Mouse (Mus musculus): ENCODE data around the gene Arpp19. TPM values are rescaled to one million over a fixed set of nuclear protein-coding genes. Genes with fewer than 3 reads are reported as not detected.

Gene Arpp19
- polyA plus RNA-seq, 1 experiment, result not detected

DNA sequence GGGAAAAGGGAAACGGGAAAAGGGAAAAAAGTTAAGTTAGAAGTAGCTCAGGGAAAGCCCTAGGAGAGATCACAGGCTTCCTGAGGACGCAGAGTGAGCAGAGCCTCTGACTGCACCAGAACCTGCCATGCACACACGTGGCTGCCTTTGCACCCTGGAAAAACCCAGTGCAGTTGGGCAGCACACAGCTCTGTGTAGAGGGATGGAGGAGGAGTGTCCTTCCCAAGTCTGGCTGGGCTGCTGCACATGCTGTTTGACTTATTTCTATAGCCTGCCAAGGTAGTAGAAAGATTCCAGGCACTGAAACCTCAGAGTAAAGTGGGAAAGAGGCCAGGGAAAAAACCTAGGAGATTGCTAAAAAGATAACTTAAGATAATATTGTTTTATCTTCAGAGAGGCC is 35.2 kb upstream of the Arpp19 start:
- WGBS, result 47% methylated on average over 3 of the region's 3 CpGs
- Histone ChIP-seq H3K4me1 (ENCODE audit: control insufficient read depth, insufficient read depth, low read length) (peaks cover 16% of the 10 kb centered on the region), H3K4me3 (ENCODE audit: insufficient read depth, low read depth, low read length) (no peak overlapping the region), H3K27ac (ENCODE audit: insufficient read depth, low read depth, low read length) (no peak overlapping the region)
- TF ChIP-seq CTCF (IDR thresholded peaks at IDR 0.05; ENCODE audit: insufficient read depth, low read depth, low read length) (no peak), POLR2A (IDR thresholded peaks at IDR 0.05; ENCODE audit: insufficient read depth, low read depth, low read length) (no peak)

DNA sequence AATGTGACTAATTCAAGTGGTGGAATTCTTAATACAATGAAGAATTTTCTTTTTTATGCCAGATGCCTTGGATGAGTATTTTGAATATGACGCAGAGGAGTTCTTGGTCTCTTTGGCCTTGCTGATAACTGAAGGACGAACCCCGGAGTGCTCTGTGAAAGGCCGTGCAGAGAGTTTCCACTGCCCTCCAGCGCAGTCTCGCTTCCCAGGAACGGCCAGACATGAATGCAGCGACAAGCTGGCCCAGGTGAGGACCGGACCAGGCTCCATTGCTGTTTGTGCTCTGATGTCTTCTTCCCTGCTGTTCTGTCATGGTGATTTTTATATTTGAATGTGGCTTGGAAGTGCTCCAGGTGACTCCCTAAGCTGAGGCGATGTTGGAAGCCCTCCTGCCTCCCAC is 33.2 kb upstream of the Arpp19 start:
- Histone ChIP-seq H3K4me3 (ENCODE audit: insufficient read depth, low read depth, low read length) (no peak overlapping the region), H3K4me1 (ENCODE audit: control insufficient read depth, insufficient read depth, low read length) (peaks cover 16% of the 10 kb centered on the region), H3K27ac (ENCODE audit: insufficient read depth, low read depth, low read length) (no peak overlapping the region)
- TF ChIP-seq CTCF (IDR thresholded peaks at IDR 0.05; ENCODE audit: insufficient read depth, low read depth, low read length) (no peak), POLR2A (IDR thresholded peaks at IDR 0.05; ENCODE audit: insufficient read depth, low read depth, low read length) (no peak)
- 84% methylated on average over 10 of the region's 10 CpGs for WGBS

DNA sequence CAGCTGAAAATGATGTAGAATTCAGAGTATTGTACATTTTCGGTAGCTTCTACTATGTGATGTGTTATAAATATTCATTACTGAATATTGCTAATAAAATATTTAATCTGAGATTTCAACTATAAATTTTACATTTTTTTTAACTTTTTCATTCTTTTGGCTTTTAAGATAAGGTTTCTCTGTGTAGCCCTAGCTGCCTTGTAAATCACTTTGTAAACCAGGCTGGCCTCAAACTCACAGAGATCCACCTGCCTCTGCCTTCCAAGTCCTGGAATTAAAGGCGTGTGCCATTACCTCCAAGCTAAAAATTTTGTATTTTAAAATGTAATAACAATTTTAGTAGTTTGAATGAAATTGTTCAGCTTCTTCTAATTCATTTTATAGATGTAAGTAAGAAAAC is 20.8 kb upstream of the Arpp19 start:
- 69% methylated on average over 2 of the region's 2 CpGs for WGBS
- no peak for TF ChIP-seq POLR2A (IDR thresholded peaks at IDR 0.05; ENCODE audit: insufficient read depth, low read depth, low read length)
- TF ChIP-seq CTCF (IDR thresholded peaks at IDR 0.05; ENCODE audit: insufficient read depth, low read depth, low read length), result no peak
- H3K4me3 ChIP-seq (ENCODE audit: insufficient read depth, low read depth, low read length), result no peak overlapping the region
- no peak overlapping the region for H3K27ac ChIP-seq (ENCODE audit: insufficient read depth, low read depth, low read length)
- 0 out of 2 replicates have a peak, but pooled peaks cover 3% of the 10 kb centered on the region for H3K4me1 ChIP-seq (ENCODE audit: control insufficient read depth, insufficient read depth, low read length)

DNA sequence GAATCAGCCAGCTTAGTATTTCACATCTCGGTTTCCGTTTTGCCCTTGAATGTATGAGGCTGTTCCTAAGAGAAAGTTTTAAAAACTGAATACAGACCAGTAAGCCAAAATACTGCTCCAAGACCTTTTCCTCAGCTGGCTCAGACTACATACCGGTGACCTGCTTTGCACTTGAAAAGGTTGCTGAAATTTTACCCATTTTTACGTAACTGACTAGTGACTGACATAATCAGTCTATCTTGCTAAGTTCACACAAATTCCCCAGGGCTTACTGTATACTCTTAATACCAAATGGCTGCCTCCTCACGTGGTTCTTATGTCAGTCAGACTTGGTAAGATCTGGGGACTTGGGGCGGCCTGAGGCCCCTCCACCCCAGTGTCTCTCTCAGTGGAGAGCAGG is 18.2 kb upstream of the Arpp19 start:
- H3K4me1 ChIP-seq (ENCODE audit: control insufficient read depth, insufficient read depth, low read length), result 0 out of 2 replicates have a peak, but pooled peaks cover 3% of the 10 kb centered on the region
- WGBS, result 94% methylated on average over 6 of the region's 6 CpGs
- TF ChIP-seq CTCF (IDR thresholded peaks at IDR 0.05; ENCODE audit: insufficient read depth, low read depth, low read length) (no peak), POLR2A (IDR thresholded peaks at IDR 0.05; ENCODE audit: insufficient read depth, low read depth, low read length) (no peak)
- no peak overlapping the region for H3K4me3 ChIP-seq (ENCODE audit: insufficient read depth, low read depth, low read length)
- H3K27ac ChIP-seq (ENCODE audit: insufficient read depth, low read depth, low read length), result no peak overlapping the region

DNA sequence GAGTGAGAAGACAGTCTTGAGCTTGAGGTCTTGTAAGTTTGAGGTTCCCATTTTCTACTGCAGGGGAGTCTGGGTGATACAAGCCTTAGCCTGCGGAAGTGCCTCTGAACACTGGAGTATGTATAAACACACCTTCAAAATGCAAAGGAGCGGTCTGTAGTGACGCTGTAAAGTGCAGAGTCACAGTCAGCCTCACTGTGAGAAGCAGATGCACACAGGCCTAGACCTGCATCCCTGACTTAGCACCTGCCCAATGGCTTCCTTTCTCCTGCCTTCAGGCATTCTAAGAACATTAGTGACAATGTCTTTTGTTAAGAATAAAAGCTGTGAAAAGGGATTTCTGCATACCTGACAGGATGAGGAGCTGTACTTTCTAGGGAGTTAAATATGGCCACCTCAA is 17.8 kb upstream of the Arpp19 start:
- H3K27ac ChIP-seq (ENCODE audit: insufficient read depth, low read depth, low read length), result no peak overlapping the region
- WGBS, result 95% methylated on average over 3 of the region's 3 CpGs
- H3K4me3 ChIP-seq (ENCODE audit: insufficient read depth, low read depth, low read length), result no peak overlapping the region
- 0 out of 2 replicates have a peak, but pooled peaks cover 3% of the 10 kb centered on the region for H3K4me1 ChIP-seq (ENCODE audit: control insufficient read depth, insufficient read depth, low read length)
- no peak for TF ChIP-seq CTCF (IDR thresholded peaks at IDR 0.05; ENCODE audit: insufficient read depth, low read depth, low read length)
- no peak for TF ChIP-seq POLR2A (IDR thresholded peaks at IDR 0.05; ENCODE audit: insufficient read depth, low read depth, low read length)

DNA sequence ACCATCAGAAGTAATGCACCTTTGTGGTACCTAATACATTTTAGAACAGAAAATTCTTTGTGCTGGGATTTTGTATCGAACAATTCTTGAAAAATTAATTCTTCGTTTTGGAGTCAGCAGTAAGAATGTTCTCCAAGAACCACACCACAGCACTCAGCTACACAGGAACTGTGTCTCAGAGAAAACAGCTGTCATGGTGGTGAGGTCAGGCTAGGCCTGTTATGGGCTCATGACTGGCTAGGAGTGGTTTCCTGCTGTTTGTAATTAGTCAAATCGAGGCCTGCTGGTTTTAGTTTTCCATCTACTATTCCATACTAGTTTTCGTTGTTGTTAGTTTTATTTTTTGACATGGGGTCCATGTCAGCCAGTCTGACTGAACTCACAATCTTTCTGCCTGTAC is 16.9 kb upstream of the Arpp19 start:
- no peak overlapping the region for H3K4me3 ChIP-seq (ENCODE audit: insufficient read depth, low read depth, low read length)
- TF ChIP-seq POLR2A (IDR thresholded peaks at IDR 0.05; ENCODE audit: insufficient read depth, low read depth, low read length), result no peak
- no peak for TF ChIP-seq CTCF (IDR thresholded peaks at IDR 0.05; ENCODE audit: insufficient read depth, low read depth, low read length)
- WGBS, result 80% methylated on average over 4 of the region's 4 CpGs
- 0 out of 2 replicates have a peak, but pooled peaks cover 3% of the 10 kb centered on the region for H3K4me1 ChIP-seq (ENCODE audit: control insufficient read depth, insufficient read depth, low read length)
- H3K27ac ChIP-seq (ENCODE audit: insufficient read depth, low read depth, low read length), result no peak overlapping the region

DNA sequence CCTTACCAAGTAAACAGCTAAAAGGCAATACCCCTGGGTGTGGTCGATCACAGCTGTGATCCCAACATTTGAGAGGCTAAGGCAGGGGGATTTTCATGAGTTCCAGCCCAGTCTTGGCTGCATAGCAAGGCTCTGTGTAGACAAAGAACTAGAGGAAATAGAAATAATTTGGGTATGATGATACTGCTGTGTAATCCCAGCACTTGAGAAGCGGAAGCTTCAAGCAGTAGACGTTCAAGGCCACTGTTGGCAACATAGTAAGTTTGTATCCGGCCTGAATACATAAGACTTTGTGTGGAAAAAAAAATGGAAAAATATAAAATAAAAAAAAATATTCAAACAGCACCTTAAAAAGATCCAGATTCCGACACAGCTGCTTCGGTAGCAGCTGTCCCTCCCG is 14.9 kb upstream of the Arpp19 start:
- TF ChIP-seq POLR2A (IDR thresholded peaks at IDR 0.05; ENCODE audit: insufficient read depth, low read depth, low read length) (no peak), CTCF (IDR thresholded peaks at IDR 0.05; ENCODE audit: insufficient read depth, low read depth, low read length) (no peak)
- Histone ChIP-seq H3K27ac (ENCODE audit: insufficient read depth, low read depth, low read length) (no peak overlapping the region), H3K4me1 (ENCODE audit: control insufficient read depth, insufficient read depth, low read length) (no peaks in the 10 kb centered on the region), H3K4me3 (ENCODE audit: insufficient read depth, low read depth, low read length) (no peak overlapping the region)
- WGBS, result 87% methylated on average over 7 of the region's 7 CpGs

DNA sequence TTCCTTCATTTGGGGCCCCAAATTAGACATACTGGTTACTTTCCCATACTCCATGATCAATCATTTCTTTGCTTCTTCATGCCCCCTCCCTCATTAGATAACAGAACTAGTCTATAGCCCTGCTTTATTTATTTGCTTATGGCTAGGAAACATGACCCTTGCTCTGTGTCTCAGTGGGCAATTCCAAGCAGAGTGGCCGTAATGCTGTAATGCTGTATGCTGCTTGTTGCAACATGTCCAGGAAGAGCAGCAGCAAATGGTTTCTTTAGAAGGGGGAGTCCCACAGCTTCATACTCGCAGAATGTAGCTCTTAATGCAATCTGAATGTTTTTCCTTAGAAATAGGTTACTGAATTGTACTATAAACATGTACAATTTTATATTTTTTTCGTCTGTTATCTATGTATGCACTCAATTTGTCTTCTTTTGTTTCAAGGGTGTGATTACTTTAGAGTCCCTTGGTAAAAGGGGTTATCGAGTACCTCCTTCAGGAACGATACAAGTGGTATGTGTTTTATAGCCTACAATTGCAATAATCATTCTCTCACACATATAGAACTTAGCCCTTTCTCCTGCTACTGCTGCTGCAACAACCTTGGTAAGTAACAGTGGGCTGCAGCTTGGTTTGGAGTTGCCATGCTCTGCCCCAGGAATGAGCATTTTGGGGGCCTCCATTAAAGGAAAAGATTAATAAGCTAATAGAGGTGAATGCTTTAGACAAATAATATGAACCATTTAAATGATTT is 14.1 kb upstream of the Arpp19 start:
- no peaks in the 10 kb centered on the region for H3K4me1 ChIP-seq (ENCODE audit: control insufficient read depth, insufficient read depth, low read length)
- whole genome bisulfite sequencing, result 80% methylated on average over 5 of the region's 5 CpGs
- H3K27ac ChIP-seq (ENCODE audit: insufficient read depth, low read depth, low read length), result no peak overlapping the region
- no peak overlapping the region for H3K4me3 ChIP-seq (ENCODE audit: insufficient read depth, low read depth, low read length)
- no peak for TF ChIP-seq CTCF (IDR thresholded peaks at IDR 0.05; ENCODE audit: insufficient read depth, low read depth, low read length)
- no peak for TF ChIP-seq POLR2A (IDR thresholded peaks at IDR 0.05; ENCODE audit: insufficient read depth, low read depth, low read length)

DNA sequence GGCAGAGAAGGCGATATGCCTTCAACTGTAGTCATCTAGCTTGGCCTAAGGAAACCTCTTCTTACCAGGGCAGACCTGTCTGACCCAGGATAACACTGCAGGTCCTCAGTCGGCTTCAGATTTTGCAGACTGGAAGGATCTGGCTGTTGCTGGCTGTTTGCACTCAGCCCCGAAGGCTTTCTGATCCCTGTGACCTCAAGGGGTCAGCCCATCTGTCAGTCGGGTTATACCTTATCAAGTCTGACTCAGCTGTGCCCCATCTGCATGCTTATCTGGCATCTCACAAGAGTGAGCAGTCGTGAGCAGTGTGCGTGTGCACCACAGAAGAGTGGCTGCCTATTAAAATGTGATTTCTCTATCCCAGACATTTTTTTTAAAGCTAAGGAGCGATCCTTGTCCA is 13.3 kb upstream of the Arpp19 start:
- H3K27ac ChIP-seq (ENCODE audit: insufficient read depth, low read depth, low read length), result no peak overlapping the region
- no peak for TF ChIP-seq POLR2A (IDR thresholded peaks at IDR 0.05; ENCODE audit: insufficient read depth, low read depth, low read length)
- TF ChIP-seq CTCF (IDR thresholded peaks at IDR 0.05; ENCODE audit: insufficient read depth, low read depth, low read length), result no peak
- WGBS, result 68% methylated on average over 7 of the region's 7 CpGs
- H3K4me3 ChIP-seq (ENCODE audit: insufficient read depth, low read depth, low read length), result no peak overlapping the region
- H3K4me1 ChIP-seq (ENCODE audit: control insufficient read depth, insufficient read depth, low read length), result no peaks in the 10 kb centered on the region
